Mouse (Mus musculus) right cerebral cortex, adult 18-20 months (tissue): ENCODE measurements around the gene Zmiz1.
A peak's percentile ranks its signal among the peaks of the same experiment; 100 is the strongest.

Source experiments
- DNase-seq: peaks from one replicate; pipeline ENCODE4 v3.0.0; 2022; ENCODE audit warnings: mixed read lengths

The Zmiz1 gene

GRCm38 (mm10) chr14:25539493-25540116, 80.6 kb downstream of the Zmiz1 start:
- no peak for DNase-seq

- no peak for DNase-seq
Observed at GRCm38 (mm10) chr14:25540172-25540571, 81.2 kb downstream of the Zmiz1 start.

- DNase-seq, result no peak
Observed at GRCm38 (mm10) chr14:25541213-25541612, 82.2 kb downstream of the Zmiz1 start.

GRCm38 (mm10) chr14:25543098-25543497, 84.1 kb downstream of the Zmiz1 start:
- DNase-seq, result no peak

GRCm38 (mm10) chr14:25543927-25544326, 84.9 kb downstream of the Zmiz1 start:
- DNase-seq, result no peak

GRCm38 (mm10) chr14:25546852-25547621, 88.1 kb downstream of the Zmiz1 start:
- DNase-seq, result no peak

GRCm38 (mm10) chr14:25547882-25548281, 88.9 kb downstream of the Zmiz1 start:
- no peak for DNase-seq

- DNase-seq, result no peak
Observed at GRCm38 (mm10) chr14:25548650-25549049, 89.7 kb downstream of the Zmiz1 start.

- DNase-seq, result no peak
Observed at GRCm38 (mm10) chr14:25549125-25549524, 90.1 kb downstream of the Zmiz1 start.

- DNase-seq, result peak; percentile 64
Observed at GRCm38 (mm10) chr14:25549871-25550840, 91.2 kb downstream of the Zmiz1 start.

GRCm38 (mm10) chr14:25551731-25552130, 92.7 kb downstream of the Zmiz1 start:
- DNase-seq, result no peak

GRCm38 (mm10) chr14:25553382-25553781, 94.4 kb downstream of the Zmiz1 start:
- no peak for DNase-seq

- DNase-seq, result no peak
Observed at GRCm38 (mm10) chr14:25554781-25555180, 95.8 kb downstream of the Zmiz1 start.

- DNase-seq, result no peak
Observed at GRCm38 (mm10) chr14:25555291-25555781, 96.4 kb downstream of the Zmiz1 start.

- no peak for DNase-seq
Observed at GRCm38 (mm10) chr14:25555848-25556247, 96.9 kb downstream of the Zmiz1 start.

- no peak for DNase-seq
Observed at GRCm38 (mm10) chr14:25557014-25557413, 98.0 kb downstream of the Zmiz1 start.

GRCm38 (mm10) chr14:25558479-25558878, 99.5 kb downstream of the Zmiz1 start:
- DNase-seq, result no peak

- DNase-seq, result no peak
Observed at GRCm38 (mm10) chr14:25559907-25560306, 100.9 kb downstream of the Zmiz1 start.

- DNase-seq, result no peak
Observed at GRCm38 (mm10) chr14:25560841-25561240, 101.9 kb downstream of the Zmiz1 start.

- DNase-seq, result no peak
Observed at GRCm38 (mm10) chr14:25561716-25562115, 102.7 kb downstream of the Zmiz1 start.

- DNase-seq, result no peak
Observed at GRCm38 (mm10) chr14:25562447-25562846, 103.5 kb downstream of the Zmiz1 start.

GRCm38 (mm10) chr14:25562909-25563308, 103.9 kb downstream of the Zmiz1 start:
- no peak for DNase-seq

GRCm38 (mm10) chr14:25564577-25564976, 105.6 kb downstream of the Zmiz1 start:
- DNase-seq, result no peak
